Mouse (Mus musculus) megakaryocyte, embryonic 14.5 days (primary cell): ENCODE data around the gene Gm20547.

Experiments used
- FLI1 ChIP-seq: IDR thresholded peaks from 2 replicates; pipeline ENCODE4 v1.6.1; 2012; ENCODE audit warnings: low read length, inconsistent platforms, mixed read lengths
- GATA1 ChIP-seq: IDR thresholded peaks from 3 replicates; pipeline ENCODE4 v1.6.1; 2012; ENCODE audit warnings: mixed read lengths, low read length, inconsistent platforms, borderline replicate concordance

- TF ChIP-seq GATA1 (no peak; the same call in 2 of the 3 replicates), FLI1 (no peak)
Measured at GRCm38 (mm10) chr17:34855825-34856224, 26.0 kb downstream of the Gm20547 start.
